Mouse (Mus musculus) Muller cell, postnatal 12 days (primary cell): ENCODE measurements at regions not wholly inside any gene's neighbourhood (a gene's known extent, or its start where the extent isn't known, plus 50 kb on each side); places are given as distances from the start of the nearest gene placed in this dataset.
"Not testable (repeated sequence)": the region's sequence is repeated elsewhere in the genome, so short reads cannot be mapped to it uniquely, and the experiment has no call there.

ENCODE experiments used
- DNase-seq: peaks from one replicate; pipeline ENCODE4 v3.0.0-alpha.2; 2015; ENCODE audit errors: inconsistent ontology term

DNA sequence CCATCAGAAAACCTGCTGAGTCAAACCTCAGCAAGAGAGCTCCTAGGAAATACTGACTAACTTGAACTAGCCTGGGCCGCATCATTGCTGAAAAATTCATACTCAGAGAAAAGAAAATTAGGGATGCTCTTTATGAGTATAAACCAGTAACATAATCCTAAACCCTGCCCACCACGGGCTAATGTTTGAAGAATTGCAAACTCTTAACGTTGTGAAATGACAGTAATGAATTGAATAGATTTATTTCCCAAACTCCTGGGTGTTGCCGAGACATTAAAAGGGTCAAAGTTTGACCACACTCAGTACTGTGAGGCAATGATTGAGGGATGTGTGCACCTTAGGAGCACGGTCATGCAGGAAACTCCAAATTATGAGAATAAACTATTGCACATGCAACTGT, 125.3 kb downstream of the Gipc2 start:
- no peak for DNase-seq

DNA sequence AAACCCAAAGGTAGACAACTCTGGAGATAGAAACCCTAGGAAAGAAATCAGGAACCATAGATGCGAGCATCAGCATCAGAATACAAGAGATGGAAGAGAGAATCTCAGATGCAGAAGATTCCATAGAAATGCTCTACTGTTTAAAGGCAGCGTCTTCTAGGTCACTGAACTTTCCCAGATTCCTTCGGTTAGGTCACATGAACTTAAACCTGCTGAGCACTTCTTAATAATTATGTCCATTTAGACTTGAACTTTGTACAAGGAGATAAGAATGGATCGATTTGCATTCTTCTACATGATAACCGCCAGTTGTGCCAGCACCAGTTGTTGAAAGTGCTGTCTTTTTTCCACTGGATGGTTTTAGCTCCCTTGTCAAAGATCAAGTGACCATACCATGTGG, 129.2 kb downstream of the Gipc2 start:
- not testable (repeated sequence) for DNase-seq

DNA sequence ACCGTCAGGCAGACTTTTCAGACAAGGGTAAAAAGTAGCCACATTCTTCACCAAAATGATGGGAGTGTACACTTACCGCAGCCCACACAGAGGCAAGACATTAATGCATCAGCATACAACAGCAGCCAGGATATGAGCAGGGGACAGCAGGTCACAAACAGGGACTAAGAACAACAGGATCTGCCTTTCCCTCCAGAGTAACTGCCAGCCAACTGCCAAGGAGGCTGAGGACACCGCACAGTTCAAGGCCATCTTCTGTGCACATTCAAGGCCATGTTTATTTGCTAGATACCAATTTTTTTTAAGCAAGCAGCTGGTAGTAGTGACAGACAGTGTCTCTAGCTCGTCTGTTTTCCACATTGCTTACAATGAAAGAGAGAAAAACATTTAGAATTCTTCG, 130.6 kb downstream of the Gipc2 start:
- no peak for DNase-seq

DNA sequence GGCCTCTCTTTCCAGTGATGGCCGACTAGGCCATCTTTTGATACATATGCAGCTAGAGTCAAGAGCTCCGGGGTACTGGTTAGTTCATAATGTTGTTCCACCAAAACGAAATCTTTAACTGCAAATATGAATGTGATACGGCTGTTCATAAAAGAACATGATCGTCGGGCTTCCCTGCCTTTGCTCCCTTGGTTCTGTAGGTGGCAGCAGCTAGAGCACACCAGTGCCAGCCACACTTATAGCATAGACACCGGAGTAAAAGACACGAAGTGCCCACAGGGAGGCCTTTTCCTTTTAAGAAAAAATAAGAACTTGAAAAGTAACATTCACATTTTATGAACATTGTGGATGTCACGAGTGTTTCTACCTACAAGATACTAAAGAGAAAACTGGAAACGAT, 131.3 kb downstream of the Gipc2 start:
- DNase-seq, result no peak

DNA sequence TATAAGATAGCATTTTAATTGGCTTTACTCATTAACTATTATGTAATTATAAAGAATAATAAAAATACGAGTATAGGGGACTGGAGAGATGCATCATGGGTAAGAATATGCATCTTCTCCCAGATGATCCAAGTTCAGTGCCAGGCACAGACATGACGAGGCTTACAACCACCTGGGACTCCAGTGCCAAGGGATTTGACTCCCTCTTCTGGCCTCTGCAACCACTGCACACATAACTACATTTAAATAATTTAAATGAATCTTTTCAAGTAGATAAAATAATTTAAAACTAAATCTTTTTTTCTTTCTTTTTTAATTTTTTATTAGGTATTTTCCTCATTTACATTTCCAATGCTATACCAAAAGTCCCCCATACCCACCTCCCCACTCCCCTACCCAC, 131.8 kb downstream of the Gipc2 start:
- DNase-seq, result no peak

DNA sequence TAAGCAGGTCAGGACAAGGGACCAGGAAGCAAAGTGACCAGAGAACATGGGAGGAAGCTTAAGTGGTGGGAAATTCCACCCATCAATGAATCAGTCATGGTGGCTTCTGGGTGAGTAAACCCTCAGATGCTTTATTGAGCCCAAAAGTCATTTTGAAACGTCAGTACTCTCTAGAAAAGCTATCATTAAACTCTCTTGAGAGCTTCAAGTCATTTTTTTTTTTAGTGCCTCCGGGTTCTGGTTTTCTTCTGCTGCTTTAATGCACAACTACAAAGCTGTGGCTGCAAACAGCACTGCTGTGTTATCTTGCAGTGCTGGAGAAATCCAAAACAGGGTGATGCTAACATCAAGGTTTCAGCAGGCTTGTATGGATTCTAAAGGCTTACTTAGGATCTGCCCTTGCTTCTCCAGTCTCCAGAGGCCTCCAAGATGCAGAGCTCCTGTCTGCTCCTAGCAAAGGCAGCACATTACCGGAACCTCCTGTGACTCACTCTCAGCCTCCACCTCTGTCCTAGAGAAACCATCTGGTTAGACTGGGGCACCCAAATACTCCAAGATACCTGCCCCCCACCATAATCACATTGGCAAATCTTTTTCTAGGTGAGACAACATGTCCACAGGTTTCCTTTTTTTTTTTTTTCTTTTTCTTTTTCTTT, 133.2 kb downstream of the Gipc2 start:
- DNase-seq, result no peak

DNA sequence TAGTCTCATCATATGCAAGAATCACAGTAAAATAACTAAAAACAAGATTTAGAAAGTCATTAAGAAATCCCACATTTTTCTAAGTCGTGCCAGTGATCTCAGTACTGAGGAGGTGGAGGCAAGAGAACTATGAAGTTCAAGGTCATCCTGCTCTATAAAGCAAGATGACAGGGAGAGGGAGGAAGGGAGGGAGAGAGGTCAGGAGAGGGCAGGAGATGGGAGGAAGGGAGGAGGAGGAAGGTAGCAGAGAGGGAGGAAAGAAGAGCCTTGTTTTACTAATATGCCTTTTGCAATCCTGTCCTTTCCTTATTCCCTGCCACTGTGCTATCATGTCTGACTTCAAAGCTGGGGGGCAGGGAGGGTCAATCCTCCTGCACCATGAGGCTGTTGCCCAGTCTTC, 137.3 kb downstream of the Gipc2 start:
- DNase-seq, result no peak

DNA sequence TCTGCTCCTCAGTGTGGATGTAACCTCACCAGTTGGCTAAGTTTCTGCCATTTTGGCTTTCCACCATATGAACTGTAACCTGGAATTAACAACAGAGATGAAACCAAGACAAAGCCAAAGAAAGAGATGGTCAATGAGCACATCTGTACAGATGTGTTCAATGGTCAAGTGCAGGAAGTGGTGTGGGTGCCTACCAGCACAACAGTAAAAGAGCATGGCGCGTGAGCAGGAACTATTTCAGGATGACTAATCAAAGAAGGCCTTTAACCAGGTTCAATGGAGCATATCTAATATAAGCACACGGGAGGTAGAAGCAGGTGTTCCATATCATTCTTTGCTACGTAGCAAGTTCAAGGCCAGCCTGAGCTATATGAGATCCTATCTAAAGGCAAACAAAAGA, 140.0 kb downstream of the Gipc2 start:
- DNase-seq, result no peak

DNA sequence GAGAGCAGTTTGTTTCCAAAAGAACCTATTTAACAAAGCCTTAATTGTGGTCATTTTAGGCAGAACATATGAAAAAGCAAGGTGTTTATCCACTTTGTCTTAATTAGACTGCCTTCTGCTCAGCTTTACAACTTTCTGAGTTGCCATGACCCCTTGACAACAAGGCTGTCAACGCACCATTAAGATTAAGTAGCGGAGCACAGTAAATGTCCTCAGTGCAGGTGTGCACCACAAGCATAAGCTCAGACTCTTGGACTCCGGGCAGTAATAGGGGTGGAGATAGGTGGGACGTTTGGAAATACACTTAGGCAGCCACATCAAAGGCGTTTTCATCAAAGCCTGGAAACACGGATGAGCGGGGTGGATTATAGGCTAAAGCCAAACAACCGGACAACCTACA, 140.9 kb downstream of the Gipc2 start:
- no peak for DNase-seq

DNA sequence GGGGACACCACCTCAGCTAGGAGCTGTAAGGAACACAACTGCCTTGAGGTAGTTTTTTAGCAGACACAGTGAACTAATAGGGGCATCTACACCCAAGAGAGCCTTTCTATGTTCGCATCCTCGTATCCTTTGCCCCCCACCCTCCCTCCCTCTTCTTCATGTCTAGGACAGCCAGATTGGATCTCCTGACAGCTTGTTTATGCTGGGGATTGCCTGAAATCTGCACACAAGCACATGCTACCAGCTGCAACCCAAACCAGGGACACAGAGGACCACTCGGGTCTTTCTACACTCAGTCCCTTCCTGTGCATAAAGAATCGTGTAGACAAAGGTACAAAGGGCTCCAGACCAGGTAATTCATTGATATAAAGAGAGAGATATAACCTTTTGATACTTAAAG, 159.3 kb downstream of the Gipc2 start:
- no peak for DNase-seq

DNA sequence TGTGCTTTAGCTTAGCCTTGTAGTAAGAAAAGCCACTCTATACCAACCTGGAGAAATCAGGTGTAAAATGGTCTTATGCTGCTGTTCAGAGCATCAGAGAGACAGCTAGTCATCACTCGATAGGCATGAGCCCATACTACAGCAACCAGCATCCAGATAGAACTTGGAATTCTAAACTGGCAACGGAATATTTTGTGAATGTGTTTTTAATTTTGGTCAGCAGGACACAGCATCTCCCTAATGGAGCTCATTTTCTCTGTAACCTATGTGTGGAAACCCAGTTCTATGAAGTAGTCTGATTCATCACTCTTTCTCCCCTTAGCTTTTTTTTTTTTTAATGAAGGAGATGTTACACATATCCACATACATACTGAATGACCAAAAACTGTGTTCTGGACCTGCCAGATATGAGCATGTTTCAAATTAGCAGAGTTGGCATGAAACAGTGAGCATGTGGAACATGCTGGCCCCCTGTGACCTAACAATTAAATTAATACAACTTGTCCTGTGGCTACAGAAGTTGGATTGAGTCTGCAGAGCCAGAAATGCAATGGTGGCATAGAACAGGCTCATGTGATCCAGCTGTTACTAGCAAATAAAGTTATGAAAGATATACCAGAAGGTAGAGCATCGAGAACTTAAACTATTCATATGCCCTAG, 160.5 kb downstream of the Gipc2 start:
- DNase-seq, result no peak

DNA sequence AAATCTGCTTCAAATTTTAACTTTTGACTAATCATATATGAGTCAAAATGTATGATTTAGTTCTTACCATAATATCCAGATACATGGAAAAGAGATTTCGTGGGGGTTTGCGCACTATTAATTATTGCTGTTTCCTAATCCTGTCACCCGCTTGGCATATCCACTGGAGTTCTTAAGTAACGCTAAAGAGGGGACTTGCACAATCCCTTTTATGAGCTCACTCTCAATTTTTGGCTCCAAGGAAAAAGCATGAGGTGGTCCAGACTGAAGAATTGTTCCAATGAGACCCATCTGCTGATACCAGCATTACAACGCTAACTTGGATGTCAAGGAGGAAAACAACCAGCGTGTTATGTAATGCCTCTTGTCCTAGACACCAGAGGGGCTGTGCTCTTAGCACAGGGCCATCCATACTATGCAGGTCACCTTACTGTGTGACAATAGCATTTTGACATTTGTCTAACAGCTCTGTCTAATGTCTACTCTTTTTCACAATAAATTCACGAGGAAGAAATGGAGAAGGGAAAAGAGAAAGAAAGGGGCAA, 161.5 kb downstream of the Gipc2 start:
- no peak for DNase-seq

DNA sequence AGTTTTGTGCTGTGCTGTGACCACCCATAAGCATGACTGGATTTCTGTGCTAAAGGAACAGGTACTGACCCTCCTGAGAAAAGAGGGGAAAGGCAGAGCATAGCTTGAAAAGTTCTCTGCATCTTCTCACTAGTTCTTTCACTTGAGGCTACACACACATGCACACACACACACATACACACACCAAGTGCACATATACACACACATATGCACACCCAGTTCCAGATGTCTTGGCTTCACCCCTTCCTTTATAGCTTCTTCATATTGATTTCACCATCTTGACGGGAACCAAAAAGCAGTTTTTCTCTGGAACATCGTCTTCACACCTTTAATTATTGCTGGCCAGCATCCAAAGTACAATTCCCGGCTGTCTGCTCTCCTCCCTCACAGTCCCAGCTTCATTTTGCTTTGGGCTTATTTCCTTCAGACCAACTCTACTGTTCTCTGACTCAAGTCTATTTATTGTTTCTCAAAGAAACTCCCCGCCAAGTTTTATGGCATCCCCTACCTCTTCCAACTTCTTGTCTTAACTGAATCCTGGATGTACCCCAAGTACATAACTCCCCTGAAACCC, 160.2 kb upstream of the Ptgfr start:
- no peak for DNase-seq

DNA sequence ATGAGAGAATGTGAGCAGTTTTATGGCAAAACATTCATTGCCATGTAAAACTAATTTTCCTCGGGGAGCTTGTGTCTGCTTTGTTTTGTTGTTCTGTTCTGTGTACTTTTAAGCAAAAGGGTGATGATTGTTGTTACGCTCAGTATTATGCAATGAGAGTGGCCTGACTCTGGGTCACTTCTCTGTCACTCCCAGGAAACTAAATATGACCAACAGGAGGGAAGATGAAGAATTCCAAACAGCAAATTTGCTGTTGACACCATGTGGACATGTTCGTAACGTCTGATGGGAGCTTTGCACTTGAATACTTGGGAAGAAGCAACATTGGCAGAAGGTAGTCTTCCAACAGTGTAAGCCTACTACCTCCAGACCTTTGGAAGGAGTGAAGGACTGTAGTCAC, 159.7 kb upstream of the Ptgfr start:
- no peak for DNase-seq

DNA sequence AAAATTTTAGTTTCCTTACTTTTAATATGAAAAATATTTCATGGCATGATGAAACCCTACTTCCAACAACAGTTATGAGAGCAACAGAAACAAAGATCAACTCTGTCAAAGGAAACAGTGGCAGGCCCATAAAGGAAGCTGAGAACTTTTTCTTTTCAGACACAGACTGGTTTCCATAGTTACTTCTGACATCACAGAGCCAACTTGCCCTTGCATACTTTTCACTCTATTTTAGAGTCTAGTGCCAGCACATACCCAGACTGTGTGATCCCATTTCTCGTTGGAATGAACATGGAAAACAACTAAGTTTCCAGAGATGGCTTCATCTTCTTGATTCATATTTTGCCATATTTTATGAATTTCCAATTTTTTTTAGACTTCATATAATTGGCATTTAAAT, 150.8 kb upstream of the Ptgfr start:
- DNase-seq, result peak; percentile 14

DNA sequence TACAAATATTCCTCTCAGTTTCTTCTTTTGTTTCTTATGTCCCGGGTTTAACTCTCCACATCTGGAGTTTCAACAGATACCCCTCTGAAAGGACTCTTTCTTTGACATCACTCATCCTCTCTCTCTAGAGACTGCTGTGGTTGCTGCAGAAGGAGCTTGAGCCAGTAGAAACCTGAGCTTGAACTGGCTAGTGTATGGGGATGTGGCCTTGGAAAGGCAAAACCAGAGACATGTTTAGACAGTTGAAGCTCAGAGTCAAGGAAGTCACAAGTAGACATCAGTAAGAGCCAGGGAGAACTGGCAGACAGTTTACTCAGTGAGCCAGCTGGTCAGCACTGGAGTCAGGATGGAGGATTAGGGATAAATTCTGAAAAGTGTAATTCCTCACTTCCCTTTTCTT, 140.7 kb upstream of the Ptgfr start:
- no peak for DNase-seq

DNA sequence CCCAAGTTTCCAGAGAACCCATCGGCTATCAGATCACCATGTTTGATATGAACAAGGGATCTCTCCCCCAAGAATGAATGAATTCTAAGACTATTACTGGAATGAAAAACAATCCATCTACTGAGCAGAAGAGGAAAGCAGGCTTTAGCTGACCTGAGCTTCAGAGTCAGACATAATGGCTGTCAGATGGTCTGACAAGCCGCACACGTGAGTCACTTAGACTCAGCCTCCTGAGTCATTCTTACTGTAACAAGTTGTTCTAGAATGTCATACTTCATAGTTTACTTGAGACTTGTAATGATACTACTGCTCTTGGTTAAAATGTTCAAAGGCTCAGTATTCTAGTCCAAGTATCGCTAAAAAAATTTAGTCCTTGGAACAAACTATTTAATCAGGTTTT, 140.2 kb upstream of the Ptgfr start:
- DNase-seq, result no peak

DNA sequence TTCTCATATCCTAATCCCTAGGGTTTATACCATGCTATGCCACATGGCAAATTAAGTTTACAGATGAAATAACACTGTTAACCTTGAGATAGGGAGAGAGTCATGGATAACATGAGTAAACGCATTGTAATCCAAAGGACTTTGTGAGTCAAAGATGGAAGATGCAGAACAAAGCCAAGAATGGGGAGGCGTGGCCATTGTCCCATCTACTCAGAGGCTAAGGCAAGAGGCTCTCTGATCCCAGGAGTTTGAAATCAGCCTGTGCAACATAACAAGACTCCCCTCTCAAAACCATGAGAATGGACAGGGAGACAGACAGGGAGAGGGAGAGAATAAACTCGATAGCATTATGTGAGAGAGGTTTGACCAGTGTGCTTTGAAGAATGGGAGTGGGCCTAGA, 112.4 kb upstream of the Ptgfr start:
- DNase-seq, result no peak

DNA sequence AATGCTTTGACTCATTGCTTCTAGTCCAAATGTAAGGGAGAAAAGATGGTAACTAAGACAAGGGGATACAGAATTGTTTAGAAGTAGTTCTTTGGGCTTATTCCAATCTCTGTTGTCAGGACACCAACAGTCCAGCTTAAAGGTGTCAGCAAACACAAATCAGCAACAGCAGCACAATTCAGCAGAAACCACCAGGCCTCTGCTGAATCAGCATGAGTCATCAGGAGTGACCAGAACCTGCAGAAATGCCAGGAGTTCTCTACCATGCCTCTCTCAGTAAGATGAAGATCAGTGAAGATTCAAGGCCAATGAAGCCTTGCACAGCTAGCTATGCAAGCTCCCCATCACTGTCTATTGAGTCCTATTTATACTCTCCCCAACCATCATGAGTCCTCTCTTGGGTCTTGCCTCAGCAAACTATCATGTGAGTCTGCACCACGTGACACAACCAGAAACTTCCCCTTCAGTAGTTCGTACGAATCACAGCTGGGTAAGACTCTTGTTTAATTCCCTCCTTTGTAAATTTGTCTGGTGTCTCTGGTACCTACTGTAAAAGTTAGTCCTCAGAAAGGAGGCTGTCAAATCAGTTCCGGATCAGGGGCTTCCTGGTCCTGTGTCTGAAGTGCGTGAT, 110.7 kb upstream of the Ptgfr start:
- no peak for DNase-seq

DNA sequence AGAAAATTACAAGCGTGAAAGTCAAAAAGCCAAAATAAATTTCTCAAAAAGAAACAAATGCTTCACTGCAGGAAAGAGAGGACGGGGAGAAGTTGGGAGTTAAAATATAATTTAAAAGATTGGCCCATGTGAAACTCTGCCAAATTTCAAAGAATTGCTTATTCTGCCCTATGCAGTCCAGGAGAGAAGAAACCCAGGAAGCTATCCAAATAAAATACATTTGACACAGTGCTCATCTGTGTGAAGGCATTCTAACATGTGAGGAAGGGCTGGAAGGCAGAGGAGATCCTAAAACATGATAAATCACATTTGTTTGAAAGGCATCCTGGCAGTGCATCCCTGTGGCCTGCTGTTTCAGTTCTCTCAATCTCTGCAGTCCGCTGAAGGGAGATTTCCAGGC, 108.5 kb upstream of the Ptgfr start:
- no peak for DNase-seq

DNA sequence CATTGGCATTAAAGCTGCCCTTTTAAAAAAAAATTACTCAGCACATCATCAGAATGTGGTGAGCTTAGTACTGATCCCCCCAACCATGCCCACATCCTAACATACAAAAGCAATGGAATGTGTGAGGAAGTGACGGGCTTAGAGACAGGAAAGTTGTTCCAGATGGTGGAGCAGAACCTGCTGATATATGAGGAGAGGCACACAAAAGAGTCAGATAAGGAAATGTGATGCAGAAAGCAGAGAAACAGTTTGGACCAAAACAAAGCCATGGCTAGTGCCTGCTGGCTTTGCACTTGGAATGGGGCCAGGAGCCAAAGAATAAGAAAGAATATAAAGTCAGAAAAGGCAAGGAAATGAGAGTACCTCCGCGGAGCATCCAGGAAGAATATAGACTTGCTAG, 106.1 kb upstream of the Ptgfr start:
- DNase-seq, result no peak

DNA sequence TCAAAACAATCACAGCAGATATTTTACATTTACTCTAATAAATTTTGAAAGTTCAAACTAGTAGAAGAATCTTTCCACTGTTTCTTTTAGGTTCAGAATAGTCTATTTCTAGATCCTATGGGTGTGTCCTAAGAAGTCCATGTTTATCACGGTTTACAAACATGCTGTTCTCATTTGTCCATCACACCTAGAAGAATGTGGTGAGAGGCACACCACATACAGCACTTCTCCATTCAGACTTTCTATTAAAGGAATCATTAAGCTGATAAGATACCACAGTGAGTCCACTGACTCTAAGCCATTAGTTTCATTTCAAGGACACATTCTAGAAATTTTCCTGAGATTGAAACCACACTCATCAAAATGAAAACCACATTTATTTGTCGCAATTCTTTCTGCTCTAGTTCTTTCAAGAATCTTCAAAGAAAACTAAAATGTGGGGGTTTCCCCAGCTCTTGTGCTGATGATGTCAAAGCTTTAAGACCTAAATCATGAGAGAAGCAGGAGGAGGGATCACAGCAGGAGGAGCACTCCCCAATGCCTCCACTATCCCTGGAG, 101.1 kb upstream of the Ptgfr start:
- DNase-seq, result peak; percentile 85

DNA sequence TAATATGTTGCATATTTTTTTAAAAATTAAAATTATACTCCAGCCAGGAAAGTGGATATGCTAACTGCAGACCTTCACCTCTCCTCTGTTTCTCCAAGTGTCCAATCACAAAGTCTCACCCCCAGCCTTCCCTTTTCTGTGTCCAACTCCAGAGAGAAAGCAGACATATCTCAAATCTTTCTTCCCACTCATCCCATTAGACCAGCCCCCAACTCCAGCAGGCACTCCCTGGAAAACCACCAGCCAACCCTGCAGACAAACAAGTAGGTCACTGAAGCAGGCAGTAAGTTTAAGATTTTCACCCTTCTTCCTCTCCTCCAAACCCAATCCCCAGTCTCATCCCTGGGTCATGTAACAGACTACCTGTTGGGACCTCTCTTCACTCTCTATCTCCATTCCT, 94.2 kb upstream of the Ptgfr start:
- no peak for DNase-seq
